Mouse (Mus musculus) left cerebral cortex, adult 8-10 months (tissue): ENCODE measurements at regions not wholly inside any gene's neighbourhood (a gene's known extent, or its start where the extent isn't known, plus 50 kb on each side); places are given as distances from the start of the nearest gene placed in this dataset.

Source experiments
- DNase-seq, 2 experiments: peaks; one replicate each; pipeline ENCODE4 v3.0.0; 2022; ENCODE audit warnings: low spot score in 2 of 2

GRCm38 (mm10) chr11:15386229-15386628 is 787.2 kb downstream of the Pom121l12 start:
- peak in 1 of 2 experiments; percentile 10 for DNase-seq

- no peak for DNase-seq
Observed at GRCm38 (mm10) chr11:15435806-15436205, 821.7 kb upstream of the Vstm2a start.
